ENCODE assay signal across 8 mouse cellular contexts in genomic region chr2:26055046-26055746, GRCm38 (mm10). TPM values are rescaled to one million over a fixed set of nuclear protein-coding genes. Genes with fewer than 3 reads are reported as not detected.
DNase-seq lines count a peak whose midpoint lies in the region; ATAC-seq and TF ChIP-seq lines count a peak whose summit lies in the region.

No protein-coding gene starts in this region.

- H3K9ac ChIP-seq in liver, embryonic 11.5 days (ENCODE audit: low read depth, low read length), result no peak overlapping the region

- no peak overlapping the region for H3ac ChIP-seq in myocyte (ENCODE audit: control insufficient read depth, insufficient read length)

- H3K4me1 ChIP-seq in kidney, adult 2 months (ENCODE audit: control insufficient read depth, insufficient read depth, low read length), result no peaks in the 10 kb centered on the region
- peaks cover 2% of the 10 kb centered on the region; the same call in 1 of the 2 replicates for H3K4me1 ChIP-seq in liver, embryonic 11.5 days (replicated peaks; ENCODE audit: control insufficient read depth, insufficient read depth, low read length)

- DNase-seq in urinary bladder, adult 18-20 months (ENCODE audit: low spot score in 2 of 2), result peak; percentile 30 to 38
- no peak for DNase-seq in urinary bladder, postnatal 10 days (ENCODE audit: low spot score)
- peak; percentile 89 for DNase-seq in embryo, embryonic 10.5 days (ENCODE audit: low spot score)
- DNase-seq in kidney, adult 2 months, result peak; percentile 71
- peak; percentile 72 for DNase-seq in liver, embryonic 11.5 days (ENCODE audit: low spot score)
- DNase-seq in spleen, postnatal 36 days (ENCODE audit: low spot score in 2 of 2), result peak; percentile 61 to 64

- no peaks in the 10 kb centered on the region for H3K27me3 ChIP-seq in kidney, adult 2 months (replicated peaks; ENCODE audit: control insufficient read depth, insufficient read depth, low read length)
- H3K27me3 ChIP-seq in liver, embryonic 11.5 days (replicated peaks; ENCODE audit: control insufficient read depth, insufficient read depth, low read length), result no peaks in the 10 kb centered on the region
- no peaks in the 10 kb centered on the region for H3K27me3 ChIP-seq in myocyte (ENCODE audit: control insufficient read depth, insufficient read depth, insufficient read length)

- peak; percentile 96; the same call in 1 of the 2 replicates for TF ChIP-seq CTCF in kidney, adult 2 months (conservative IDR thresholded peaks at IDR 0.05; ENCODE audit: insufficient read depth, insufficient read length, low read depth, low read length)

- no peaks in the 10 kb centered on the region for H3K36me3 ChIP-seq in kidney, adult 2 months (ENCODE audit: control insufficient read depth, insufficient read depth, low read length)
- H3K36me3 ChIP-seq in liver, embryonic 11.5 days (ENCODE audit: control insufficient read depth, insufficient read depth, low read length), result no peaks in the 10 kb centered on the region
- peaks cover 4% of the 10 kb centered on the region for H3K36me3 ChIP-seq in myocyte (ENCODE audit: control insufficient read depth, insufficient read depth)

- ATAC-seq in granulocyte monocyte progenitor cell, adult 5-6 weeks (replicated peaks; ENCODE audit: poor library complexity, severe bottlenecking), result peak; percentile 100
- ATAC-seq in liver, embryonic 11.5 days (replicated peaks; ENCODE audit: low FRiP score), result peak; percentile 80

- no peak overlapping the region for H3K27ac ChIP-seq in kidney, adult 2 months (ENCODE audit: insufficient read depth, low read depth, low read length)
- H3K27ac ChIP-seq in liver, embryonic 11.5 days (ENCODE audit: low read depth, low read length), result no peak overlapping the region

- no peaks in the 10 kb centered on the region for H3K9me3 ChIP-seq in liver, embryonic 11.5 days (ENCODE audit: control insufficient read depth, low read length)

- 45% methylated on average over 8 of the region's 8 CpGs for WGBS in kidney, adult 2 months
- 44% methylated on average over 8 of the region's 8 CpGs for WGBS in liver, embryonic 11.5 days

- H3K4me3 ChIP-seq in kidney, adult 2 months (ENCODE audit: insufficient read depth, low read depth, low read length), result no peak overlapping the region
- H3K4me3 ChIP-seq in liver, embryonic 11.5 days (ENCODE audit: low read depth, low read length), result no peak overlapping the region
- H3K4me3 ChIP-seq in myocyte, result no peak overlapping the region

- no peaks in the 10 kb centered on the region for H3K79me2 ChIP-seq in myocyte (ENCODE audit: control insufficient read depth, insufficient read depth)

- no peak overlapping the region for H3K4me2 ChIP-seq in liver, embryonic 11.5 days
- no peak overlapping the region for H3K4me2 ChIP-seq in myocyte (ENCODE audit: low read depth)

- no peak for TF ChIP-seq POLR2A in kidney, adult 2 months (IDR thresholded peaks at IDR 0.05; ENCODE audit: low read depth, low read length)
- TF ChIP-seq POLR2A in myocyte (IDR thresholded peaks at IDR 0.05; ENCODE audit: insufficient read length, low read depth), result no peak

TF ChIP-seq in myocyte, 11 proteins besides CTCF, POLR2A, EP300 and RAD21:
- TF ChIP-seq MYOG (IDR thresholded peaks at IDR 0.05; ENCODE audit: control insufficient read depth in 1 of 3, insufficient read depth in 1 of 3, insufficient read length in 2 of 3, low read depth in 2 of 3) (peak in 2 of 3 experiments; percentile 2 to 68), MYOD1 (IDR thresholded peaks at IDR 0.05; ENCODE audit: control insufficient read depth in 1 of 3, insufficient read length in 2 of 3, low read depth in 2 of 3) (peak in 2 of 3 experiments; percentile 25 to 48), USF1 (IDR thresholded peaks at IDR 0.05; ENCODE audit: low read depth) (no peak), POLR2AphosphoS2 (IDR thresholded peaks at IDR 0.05; ENCODE audit: insufficient read length, low read depth) (no peak), SRF (IDR thresholded peaks at IDR 0.05; ENCODE audit: control insufficient read depth, insufficient read length, low read depth) (no peak), REST (IDR thresholded peaks at IDR 0.05; ENCODE audit: insufficient read depth, insufficient read length) (no peak), TCF3 (IDR thresholded peaks at IDR 0.05; ENCODE audit: insufficient read length, low read depth) (no peak), CEBPB (IDR thresholded peaks at IDR 0.05; ENCODE audit: insufficient read depth, poor library complexity, severe bottlenecking) (no peak), E2F4 (IDR thresholded peaks at IDR 0.05; ENCODE audit: insufficient read depth) (no peak), MAX (IDR thresholded peaks at IDR 0.05; ENCODE audit: low read depth) (no peak), TCF12 (IDR thresholded peaks at IDR 0.05; ENCODE audit: insufficient read depth, poor library complexity, severe bottlenecking) (no peak)

RNA-seq across cellular contexts. Expression of gene Ubac1, which starts 33.6 kb away (rescaled TPM):
- total RNA-seq in granulocyte monocyte progenitor cell, adult 5-6 weeks (2014; fragmentation: Nextera tagmentation), result 45.2 and 61.7 TPM in 2 replicates
- 33.0 and 48.3 TPM in 2 replicates for total RNA-seq in granulocyte monocyte progenitor cell, adult 5-6 weeks (2017)
- polyA plus RNA-seq in kidney, adult 2 months (2012; rRNA removed), result 63.4 and 65.8 TPM in 2 replicates
- polyA plus RNA-seq in liver, embryonic 11.5 days (2014; fragmentation: Nextera tagmentation; extraction: Ambion mirVana), result 290 and 303 TPM in 2 replicates
- 128 TPM for polyA plus RNA-seq in myocyte (2012; fragmentation: generic; extraction: Trizol)
